Mouse (Mus musculus) R1 (cell line): ENCODE measurements around the gene Aimp2.

Experiments used
- DNase-seq: peaks from one replicate; pipeline ENCODE4 v3.0.0-alpha.2; 2018; ENCODE audit warnings: low read depth, low spot score

The Aimp2 gene

GRCm38 (mm10) chr5:143909417-143910400 is at the start of gene Aimp2, which contains the start of gene Pms2:
Gene Aimp2 (minus strand): TSS chr5:143909847.
Gene Pms2 (plus strand): TSS chr5:143909964.
- peak; percentile 100 for DNase-seq

GRCm38 (mm10) chr5:143957101-143957500 is 47.5 kb upstream of the Aimp2 start:
- no peak for DNase-seq

- DNase-seq: no peak
Observed at GRCm38 (mm10) chr5:143950016-143950415, 40.4 kb upstream of the Aimp2 start.

- no peak for DNase-seq
Observed at GRCm38 (mm10) chr5:143948361-143948760, 38.7 kb upstream of the Aimp2 start.

GRCm38 (mm10) chr5:143943231-143944125 is 33.8 kb upstream of the Aimp2 start:
- DNase-seq: no peak

- peak; percentile 28 for DNase-seq
Observed at GRCm38 (mm10) chr5:143941588-143941987, 31.9 kb upstream of the Aimp2 start.

- DNase-seq: no peak
Observed at GRCm38 (mm10) chr5:143936156-143936555, 26.5 kb upstream of the Aimp2 start.

- DNase-seq: no peak
Observed at GRCm38 (mm10) chr5:143933875-143934274, 24.2 kb upstream of the Aimp2 start.

- DNase-seq: no peak
Observed at GRCm38 (mm10) chr5:143933414-143933813, 23.8 kb upstream of the Aimp2 start.

GRCm38 (mm10) chr5:143932831-143933230 is 23.2 kb upstream of the Aimp2 start, which contains the start of gene Rsph10b:
Gene Rsph10b (plus strand): TSS chr5:143933035.
- DNase-seq: peak; percentile 75

GRCm38 (mm10) chr5:143931863-143932580 is 22.4 kb upstream of the Aimp2 start:
- DNase-seq: no peak

GRCm38 (mm10) chr5:143930656-143931055 is 21.0 kb upstream of the Aimp2 start:
- no peak for DNase-seq

GRCm38 (mm10) chr5:143929291-143929690 is 19.6 kb upstream of the Aimp2 start:
- DNase-seq: no peak

GRCm38 (mm10) chr5:143927875-143928274 is 18.2 kb upstream of the Aimp2 start, which contains the start of gene Gm42421:
Gene Gm42421 (plus strand): TSS chr5:143928175.
- DNase-seq: no peak

GRCm38 (mm10) chr5:143924781-143925452 is 15.3 kb upstream of the Aimp2 start:
- DNase-seq: no peak

GRCm38 (mm10) chr5:143918120-143918519 is 8.5 kb upstream of the Aimp2 start:
- DNase-seq: no peak

- peak; percentile 77 for DNase-seq
Observed at GRCm38 (mm10) chr5:143917418-143917817, 7.8 kb upstream of the Aimp2 start.

- no peak for DNase-seq
Observed at GRCm38 (mm10) chr5:143916221-143916620, 6.6 kb upstream of the Aimp2 start.

GRCm38 (mm10) chr5:143908926-143909325 is 721 bp downstream of the Aimp2 start:
- peak; percentile 40 for DNase-seq

GRCm38 (mm10) chr5:143906429-143906828 is 3.2 kb downstream of the Aimp2 start:
- DNase-seq: no peak

- no peak for DNase-seq
Observed at GRCm38 (mm10) chr5:143903813-143904212, 5.8 kb downstream of the Aimp2 start.
